Mouse (Mus musculus) liver, adult 2 months (tissue): ENCODE measurements at regions not wholly inside any gene's neighbourhood (a gene's known extent, or its start where the extent isn't known, plus 50 kb on each side); places are given as distances from the start of the nearest gene placed in this dataset.

Experiments
- DNase-seq: peaks from one replicate; pipeline ENCODE4 v3.0.0-alpha.2; 2011; ENCODE audit warnings: low read depth, low spot score; ENCODE audit errors: extremely low read depth
- H3K27ac ChIP-seq: fragments of 200-500 bp; replicated peaks from 2 replicates; pipeline ENCODE4 v1.5.1; 2012; ENCODE audit warnings: low read depth, mild to moderate bottlenecking, control low read depth, inconsistent platforms, low read length; ENCODE audit not compliant: insufficient read depth
- H3K27me3 ChIP-seq: fragments of 200-500 bp; 2 replicates; pipeline ENCODE4 v1.6.1; 2012; ENCODE audit warnings: mild to moderate bottlenecking, moderate library complexity, low read length, inconsistent platforms; ENCODE audit not compliant: control insufficient read depth, insufficient read depth
- H3K36me3 ChIP-seq: fragments of 200-500 bp; 2 replicates; pipeline ENCODE4 v1.6.1; 2012; ENCODE audit warnings: low read length, inconsistent platforms; ENCODE audit not compliant: control insufficient read depth, insufficient read depth
- H3K4me1 ChIP-seq: fragments of 200-500 bp; 2 replicates; pipeline ENCODE4 v1.6.1; 2011; ENCODE audit warnings: low read length; ENCODE audit not compliant: control insufficient read depth, insufficient read depth
- H3K4me3 ChIP-seq: fragments of 200-500 bp; 2 replicates; pipeline ENCODE4 v1.5.1; 2011; ENCODE audit warnings: low read depth, mild to moderate bottlenecking, control low read depth, low read length, moderate library complexity; ENCODE audit not compliant: insufficient read depth
- H3K79me2 ChIP-seq: fragments of 200-500 bp; 2 replicates; pipeline ENCODE4 v1.6.1; 2012; ENCODE audit warnings: inconsistent platforms, mild to moderate bottlenecking, low read length, moderate library complexity; ENCODE audit not compliant: control insufficient read depth, insufficient read depth
- H3K9ac ChIP-seq: fragments of 200-500 bp; 2 replicates; pipeline ENCODE4 v1.6.1; 2012; ENCODE audit warnings: low read depth, mild to moderate bottlenecking, control low read depth, inconsistent platforms, low read length
- CTCF ChIP-seq: fragments of 200-500 bp; IDR thresholded peaks from 2 replicates; pipeline ENCODE4 v1.5.1; 2011; ENCODE audit warnings: low read depth, low read length, control low read depth
- POLR2A ChIP-seq: fragments of 200-500 bp; IDR thresholded peaks from 2 replicates; pipeline ENCODE4 v1.6.1; 2011; ENCODE audit warnings: low read length, control low read depth; ENCODE audit not compliant: insufficient read depth; ENCODE audit errors: extremely low read depth
- WGBS: fragments of 180-500 bp; shearing (Covaris S2); methylation state at CpG from one replicate; pipeline ENCODE4 v1.1.7; 2018; 5-methylcytosine and 5-hydroxymethylcytosine counted together

GRCm38 (mm10) chr5:41348410-41348821 lies 359.5 kb downstream of the Rab28 start:
- no peaks in the 10 kb centered on the region for H3K36me3 ChIP-seq
- no peaks in the 10 kb centered on the region for H3K79me2 ChIP-seq
- 65% methylated on average over 2 of the region's 2 CpGs for WGBS
- DNase-seq: no peak
- H3K9ac ChIP-seq: no peak overlapping the region
- H3K4me3 ChIP-seq: no peak overlapping the region
- H3K27ac ChIP-seq: no peak overlapping the region
- no peak for TF ChIP-seq POLR2A
- no peak for TF ChIP-seq CTCF
- no peaks in the 10 kb centered on the region for H3K4me1 ChIP-seq
- H3K27me3 ChIP-seq: no peaks in the 10 kb centered on the region

- no peak overlapping the region for H3K9ac ChIP-seq
- no peaks in the 10 kb centered on the region for H3K27me3 ChIP-seq
- H3K27ac ChIP-seq: no peak overlapping the region
- H3K4me3 ChIP-seq: no peak overlapping the region
- no peak for DNase-seq
- H3K4me1 ChIP-seq: no peaks in the 10 kb centered on the region
- H3K79me2 ChIP-seq: no peaks in the 10 kb centered on the region
- no peaks in the 10 kb centered on the region for H3K36me3 ChIP-seq
- TF ChIP-seq POLR2A (no peak), CTCF (no peak)
- WGBS: 81% methylated on average over 3 of the region's 3 CpGs
Measured at GRCm38 (mm10) chr5:41347416-41347815, 360.5 kb downstream of the Rab28 start.

DNA sequence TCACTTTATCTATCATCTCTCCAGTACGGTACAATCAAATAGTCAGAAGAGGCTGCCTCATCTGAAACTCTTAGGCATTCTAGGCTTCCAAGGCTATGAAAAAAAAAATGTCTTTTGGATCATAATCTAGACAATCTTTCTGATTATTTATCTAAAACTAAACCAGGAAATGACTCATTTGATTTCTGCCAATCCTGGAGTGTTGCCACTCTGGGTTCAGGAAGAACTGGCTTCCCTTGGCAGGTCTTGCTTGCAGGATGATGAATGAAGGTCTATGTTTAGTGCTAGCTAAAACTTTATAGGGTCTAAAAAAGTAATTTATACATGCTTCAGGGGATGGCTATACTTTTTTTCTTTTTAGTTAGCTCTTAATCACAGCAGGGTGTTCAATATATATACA lies 367.4 kb downstream of the Rab28 start:
- Histone ChIP-seq H3K79me2 (no peaks in the 10 kb centered on the region), H3K27me3 (no peaks in the 10 kb centered on the region), H3K36me3 (no peaks in the 10 kb centered on the region), H3K27ac (no peak overlapping the region), H3K4me3 (no peak overlapping the region), H3K4me1 (no peaks in the 10 kb centered on the region), H3K9ac (no peak overlapping the region)
- TF ChIP-seq CTCF (no peak), POLR2A (no peak)
- DNase-seq: no peak
- 95% methylated on average over 1 of the region's 1 CpGs for WGBS

DNA sequence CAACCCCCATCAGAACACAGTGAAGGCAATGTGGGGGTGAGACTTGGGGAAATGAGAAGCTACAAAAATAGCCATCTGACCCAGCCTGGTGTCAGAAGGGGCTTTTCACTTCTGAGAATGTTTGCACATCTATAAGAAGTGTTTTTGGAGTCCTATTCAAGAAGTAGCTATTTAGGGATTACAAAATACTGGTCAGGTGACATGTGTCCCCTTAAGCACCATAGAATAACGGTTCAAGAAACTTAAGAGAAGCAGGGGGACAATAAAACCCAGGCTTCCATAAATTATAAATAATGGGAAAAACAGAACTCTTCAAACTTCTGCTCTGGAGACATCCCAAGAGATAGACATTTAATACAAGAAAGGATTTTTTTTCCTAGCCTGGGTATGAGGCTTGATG lies 411.5 kb downstream of the Rab28 start:
- H3K4me1 ChIP-seq: no peaks in the 10 kb centered on the region
- no peak overlapping the region for H3K9ac ChIP-seq
- H3K4me3 ChIP-seq: no peak overlapping the region
- 72% methylated on average over 1 of the region's 1 CpGs for WGBS
- no peak overlapping the region for H3K27ac ChIP-seq
- DNase-seq: no peak
- no peaks in the 10 kb centered on the region for H3K27me3 ChIP-seq
- no peak for TF ChIP-seq CTCF
- no peak for TF ChIP-seq POLR2A
- H3K79me2 ChIP-seq: no peaks in the 10 kb centered on the region
- H3K36me3 ChIP-seq: no peaks in the 10 kb centered on the region

GRCm38 (mm10) chr5:41266731-41267130 lies 441.2 kb downstream of the Rab28 start:
- Histone ChIP-seq H3K27ac (no peak overlapping the region), H3K36me3 (no peaks in the 10 kb centered on the region), H3K79me2 (no peaks in the 10 kb centered on the region), H3K27me3 (no peaks in the 10 kb centered on the region), H3K4me3 (no peak overlapping the region), H3K9ac (no peak overlapping the region), H3K4me1 (no peaks in the 10 kb centered on the region)
- no peak for DNase-seq
- no peak for TF ChIP-seq POLR2A
- TF ChIP-seq CTCF: no peak

- H3K4me1 ChIP-seq: no peaks in the 10 kb centered on the region
- no peak overlapping the region for H3K4me3 ChIP-seq
- no peak overlapping the region for H3K27ac ChIP-seq
- H3K27me3 ChIP-seq: no peaks in the 10 kb centered on the region
- 52% methylated on average over 2 of the region's 2 CpGs for WGBS
- no peak overlapping the region for H3K9ac ChIP-seq
- no peaks in the 10 kb centered on the region for H3K36me3 ChIP-seq
- no peak for DNase-seq
- H3K79me2 ChIP-seq: no peaks in the 10 kb centered on the region
- no peak for TF ChIP-seq POLR2A
- no peak for TF ChIP-seq CTCF
Measured at GRCm38 (mm10) chr5:41266317-41266716, 441.6 kb downstream of the Rab28 start.
